Mouse (Mus musculus) testis, adult 10 weeks (tissue): ENCODE data around the gene Vmn2r39. TPM values are rescaled to one million over a fixed set of nuclear protein-coding genes. Genes with fewer than 3 reads are reported as not detected.

Source experiments
- polyA plus RNA-seq: library from polyadenylated mRNA; stranded (reverse); fragments of 350-450 nt; fragmentation: Illumina TruSeq; extraction: RNeasy Lipid Tissue Mini Kit (QIAGEN cat#74804); gene quantifications from one replicate; pipeline ENCODE4 v1.2.3, GENCODE M21; 2014; ENCODE audit warnings: low read depth, low replicate concordance

The Vmn2r39 gene
- not detected for polyA plus RNA-seq

DNA sequence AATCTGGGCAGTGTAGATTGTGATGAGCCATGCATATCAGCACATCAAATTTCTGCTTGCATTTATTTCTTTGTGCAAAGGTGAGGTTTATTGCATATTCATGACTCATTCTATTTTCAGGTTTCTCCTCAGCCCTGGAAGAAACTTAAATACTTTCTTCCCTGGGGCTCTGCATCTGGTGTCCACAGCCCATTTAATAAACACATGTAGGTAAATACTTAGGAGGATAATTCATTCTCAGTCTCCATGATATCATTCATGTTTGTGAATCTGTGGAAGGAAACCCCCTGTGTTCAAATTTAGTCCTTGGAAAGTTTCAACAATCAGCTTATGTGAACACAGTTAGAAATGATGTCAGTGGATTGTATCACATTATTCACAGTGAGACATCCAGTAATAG is at the start of gene Vmn2r39:
Gene Vmn2r39 (minus strand): TSS at position 101 of the 400 bp plus-strand sequence.

Other genes with a start within 250 kb of the Vmn2r39 start
- not detected for gene Vmn2r40, start 99.4 kb downstream of the Vmn2r39 start, polyA plus RNA-seq
- not detected for gene Vmn2r38, start 67.1 kb upstream of the Vmn2r39 start, polyA plus RNA-seq
- gene Vmn2r37, start 192.9 kb upstream of the Vmn2r39 start, polyA plus RNA-seq = not detected